Mouse (Mus musculus): ENCODE data around the gene Hs3st6. TPM values are rescaled to one million over a fixed set of nuclear protein-coding genes. Genes with fewer than 3 reads are reported as not detected.

The Hs3st6 gene
- polyA plus RNA-seq, 1 experiment = not detected

- Histone ChIP-seq H3K36me3 (replicated peaks; ENCODE audit: low read length) (no peaks in the 10 kb centered on the region), H3K9me3 (no peaks in the 10 kb centered on the region), H3K4me3 (replicated peaks) (no peak overlapping the region), H3K4me1 (peaks cover 41% of the 10 kb centered on the region), H3K27me3 (replicated peaks) (peaks cover 5% of the 10 kb centered on the region)
- no peak for TF ChIP-seq GATA1 (IDR thresholded peaks at IDR 0.05; ENCODE audit: borderline replicate concordance, low read length)
- TF ChIP-seq FLI1 (IDR thresholded peaks at IDR 0.05; ENCODE audit: low read length) = no peak
Measured at GRCm38 (mm10) chr17:24728184-24728583, 24.6 kb upstream of the Hs3st6 start.

GRCm38 (mm10) chr17:24729067-24729466 is 23.7 kb upstream of the Hs3st6 start:
- H3K36me3 ChIP-seq (replicated peaks; ENCODE audit: low read length) = no peaks in the 10 kb centered on the region
- H3K4me3 ChIP-seq (replicated peaks) = no peak overlapping the region
- peaks cover 5% of the 10 kb centered on the region for H3K27me3 ChIP-seq (replicated peaks)
- no peaks in the 10 kb centered on the region for H3K9me3 ChIP-seq
- TF ChIP-seq FLI1 (IDR thresholded peaks at IDR 0.05; ENCODE audit: low read length) = no peak
- no peak for TF ChIP-seq GATA1 (IDR thresholded peaks at IDR 0.05; ENCODE audit: borderline replicate concordance, low read length)
- peaks cover 35% of the 10 kb centered on the region for H3K4me1 ChIP-seq

GRCm38 (mm10) chr17:24730787-24731186 is 22.0 kb upstream of the Hs3st6 start:
- TF ChIP-seq GATA1 (IDR thresholded peaks at IDR 0.05; ENCODE audit: borderline replicate concordance, low read length) (no peak), FLI1 (IDR thresholded peaks at IDR 0.05; ENCODE audit: low read length) (no peak)
- Histone ChIP-seq H3K36me3 (replicated peaks; ENCODE audit: low read length) (no peaks in the 10 kb centered on the region), H3K27me3 (replicated peaks) (peaks cover 5% of the 10 kb centered on the region), H3K9me3 (no peaks in the 10 kb centered on the region), H3K4me1 (peaks cover 40% of the 10 kb centered on the region), H3K4me3 (replicated peaks) (no peak overlapping the region)

GRCm38 (mm10) chr17:24732233-24732935 is 20.4 kb upstream of the Hs3st6 start:
- TF ChIP-seq FLI1 (IDR thresholded peaks at IDR 0.05; ENCODE audit: low read length) (no peak), GATA1 (IDR thresholded peaks at IDR 0.05; ENCODE audit: borderline replicate concordance, low read length) (no peak)
- Histone ChIP-seq H3K36me3 (replicated peaks; ENCODE audit: low read length) (no peaks in the 10 kb centered on the region), H3K4me3 (replicated peaks) (no peak overlapping the region), H3K27me3 (replicated peaks) (peaks cover 5% of the 10 kb centered on the region), H3K4me1 (peaks cover 52% of the 10 kb centered on the region), H3K9me3 (no peaks in the 10 kb centered on the region)

- no peaks in the 10 kb centered on the region for H3K36me3 ChIP-seq (replicated peaks; ENCODE audit: low read length)
- TF ChIP-seq GATA1 (IDR thresholded peaks at IDR 0.05; ENCODE audit: borderline replicate concordance, low read length) (no peak), FLI1 (IDR thresholded peaks at IDR 0.05; ENCODE audit: low read length) (no peak)
- no peak overlapping the region for H3K4me3 ChIP-seq (replicated peaks)
- peaks cover 2% of the 10 kb centered on the region for H3K27me3 ChIP-seq (replicated peaks)
- H3K9me3 ChIP-seq = no peaks in the 10 kb centered on the region
- H3K4me1 ChIP-seq = peaks cover 52% of the 10 kb centered on the region
Measured at GRCm38 (mm10) chr17:24733434-24734050, 19.2 kb upstream of the Hs3st6 start.

GRCm38 (mm10) chr17:24734513-24734912 is 18.3 kb upstream of the Hs3st6 start:
- Histone ChIP-seq H3K9me3 (no peaks in the 10 kb centered on the region), H3K4me1 (peaks cover 56% of the 10 kb centered on the region), H3K4me3 (replicated peaks) (no peak overlapping the region), H3K36me3 (replicated peaks; ENCODE audit: low read length) (peaks cover 5% of the 10 kb centered on the region), H3K27me3 (replicated peaks) (peaks cover 2% of the 10 kb centered on the region)
- no peak for TF ChIP-seq GATA1 (IDR thresholded peaks at IDR 0.05; ENCODE audit: borderline replicate concordance, low read length)
- no peak for TF ChIP-seq FLI1 (IDR thresholded peaks at IDR 0.05; ENCODE audit: low read length)

- Histone ChIP-seq H3K36me3 (replicated peaks; ENCODE audit: low read length) (peaks cover 14% of the 10 kb centered on the region), H3K9me3 (no peaks in the 10 kb centered on the region), H3K4me3 (replicated peaks) (peak overlapping the region; percentile 94), H3K27me3 (replicated peaks) (peaks cover 2% of the 10 kb centered on the region), H3K4me1 (peaks cover 53% of the 10 kb centered on the region)
- TF ChIP-seq FLI1 (IDR thresholded peaks at IDR 0.05; ENCODE audit: low read length) = no peak
- no peak for TF ChIP-seq GATA1 (IDR thresholded peaks at IDR 0.05; ENCODE audit: borderline replicate concordance, low read length)
Measured at GRCm38 (mm10) chr17:24735446-24735845, 17.3 kb upstream of the Hs3st6 start.

GRCm38 (mm10) chr17:24736330-24737051 is 16.3 kb upstream of the Hs3st6 start, which contains the start of gene Msrb1:
Msrb1 (plus strand) TSS chr17:24736642.
- peak within 1 kb of the TSS; percentile 94 for H3K4me3 ChIP-seq (replicated peaks)
- peaks cover 47% of the 10 kb centered on the region for H3K4me1 ChIP-seq
- peaks cover 23% of the 10 kb centered on the region for H3K36me3 ChIP-seq (replicated peaks; ENCODE audit: low read length)
- no peak for TF ChIP-seq FLI1 (IDR thresholded peaks at IDR 0.05; ENCODE audit: low read length)
- TF ChIP-seq GATA1 (IDR thresholded peaks at IDR 0.05; ENCODE audit: borderline replicate concordance, low read length) = no peak
- no peaks in the 10 kb centered on the region for H3K9me3 ChIP-seq
- H3K27me3 ChIP-seq (replicated peaks) = peaks cover 2% of the 10 kb centered on the region

GRCm38 (mm10) chr17:24737135-24737810 is 15.5 kb upstream of the Hs3st6 start:
- Histone ChIP-seq H3K9me3 (no peaks in the 10 kb centered on the region), H3K4me1 (peaks cover 43% of the 10 kb centered on the region), H3K4me3 (replicated peaks) (peak overlapping the region; percentile 94), H3K36me3 (replicated peaks; ENCODE audit: low read length) (peaks cover 31% of the 10 kb centered on the region), H3K27me3 (replicated peaks) (peaks cover under 1% of the 10 kb centered on the region)
- TF ChIP-seq FLI1 (IDR thresholded peaks at IDR 0.05; ENCODE audit: low read length) (no peak), GATA1 (IDR thresholded peaks at IDR 0.05; ENCODE audit: borderline replicate concordance, low read length) (no peak)
